In genomic region chrX:68678333-68678740, GRCm38 (mm10) we compare ENCODE assay signal across 8 mouse cellular contexts. TPM values are rescaled to one million over a fixed set of nuclear protein-coding genes. Genes with fewer than 3 reads are reported as not detected.
DNase-seq lines count a peak whose midpoint lies in the region; ATAC-seq and TF ChIP-seq lines count a peak whose summit lies in the region.

TSS of gene Fmr1 (plus strand) at chrX:68678541.

- peaks cover 0 to 2% of the 10 kb centered on the region in 2 experiments; a peak in 1 of 4 replicates for H3K4me1 ChIP-seq in ES-E14 (ENCODE audit: control insufficient read depth in 2 of 2, insufficient read depth in 2 of 2, low read length in 2 of 2, poor library complexity in 1 of 2)
- no peaks in the 10 kb centered on the region for H3K4me1 ChIP-seq in forebrain, embryonic 15.5 days
- no peaks in the 10 kb centered on the region for H3K4me1 ChIP-seq in lung, adult 2 months (ENCODE audit: control insufficient read depth, insufficient read depth, low read length)

- no peak for TF ChIP-seq CTCF in lung, adult 2 months (IDR thresholded peaks at IDR 0.05; ENCODE audit: insufficient read depth, low read length)

- WGBS in forebrain, embryonic 15.5 days = 25% methylated on average over 49 of the region's 49 CpGs
- 35% methylated on average over 49 of the region's 49 CpGs for WGBS in lung, adult 2 months

- ATAC-seq in forebrain, embryonic 15.5 days (replicated peaks) = peak; percentile 98
- ATAC-seq in neutrophil, adult 5-6 weeks (ENCODE audit: extremely low read depth, insufficient number of reproducible peaks, low FRiP score, poor library complexity, severe bottlenecking) = peak; percentile 98

- peak; percentile 79 for DNase-seq in ES-E14 (ENCODE audit: low read depth, low spot score)
- peak; percentile 97 for DNase-seq in cerebellum, adult 11-12 months
- DNase-seq in heart, postnatal 25 days (ENCODE audit: low spot score) = peak; percentile 95
- peak; percentile 92 to 97 for DNase-seq in layer of hippocampus, adult 18-20 months (ENCODE audit: low spot score in 2 of 2)
- peak; percentile 94 for DNase-seq in lung, adult 2 months
- peak; percentile 94 to 96 for DNase-seq in thymus, adult 18-20 months

- peak within 1 kb of the TSS; percentile 81 for H3K27ac ChIP-seq in ES-E14 (ENCODE audit: insufficient read depth, low read depth, low read length, poor library complexity, severe bottlenecking)
- peak within 1 kb of the TSS; percentile 93 for H3K27ac ChIP-seq in forebrain, embryonic 15.5 days (replicated peaks)

- H3K27me3 ChIP-seq in forebrain, embryonic 15.5 days = no peaks in the 10 kb centered on the region

- intact Hi-C loops in heart, postnatal 25 days (cut with DNase I) = no loop called here

- in situ Hi-C loops in ES-E14 (cut with MboI; ENCODE audit: low sequenced_read_pairs in 2 of 2, unreplicated experiment in 2 of 2) = no loop called here

- peak within 1 kb of the TSS; percentile 48 for H3K4me2 ChIP-seq in forebrain, embryonic 15.5 days (replicated peaks)

- peak; percentile 88; the same call in 1 of the 2 replicates for TF ChIP-seq POLR2A in lung, adult 2 months (IDR thresholded peaks at IDR 0.05; ENCODE audit: borderline replicate concordance, extremely low read depth, low read depth, low read length)

- peak within 1 kb of the TSS; percentile 79 to 90 for H3K4me3 ChIP-seq in ES-E14 (ENCODE audit: insufficient read depth in 1 of 2, low read depth in 1 of 2, low read length in 2 of 2, poor library complexity in 1 of 2, severe bottlenecking in 1 of 2)
- H3K4me3 ChIP-seq in forebrain, embryonic 15.5 days = peak within 1 kb of the TSS; percentile 76
- H3K4me3 ChIP-seq in lung, adult 2 months (replicated peaks; ENCODE audit: extremely low read depth, low read depth, low read length) = peak within 1 kb of the TSS; percentile 70

- no peaks in the 10 kb centered on the region for H3K9me3 ChIP-seq in ES-E14 (ENCODE audit: control insufficient read depth, insufficient read depth, low read depth, low read length)
- H3K9me3 ChIP-seq in forebrain, embryonic 15.5 days = no peaks in the 10 kb centered on the region

- no peaks in the 10 kb centered on the region for H3K36me3 ChIP-seq in ES-E14 (ENCODE audit: control insufficient read depth, insufficient read depth, low read length, poor library complexity, severe bottlenecking)
- H3K36me3 ChIP-seq in forebrain, embryonic 15.5 days = no peaks in the 10 kb centered on the region

- peak within 1 kb of the TSS; percentile 85 for H3K9ac ChIP-seq in ES-E14 (ENCODE audit: insufficient read depth, low read depth, low read length, poor library complexity, severe bottlenecking)
- H3K9ac ChIP-seq in forebrain, embryonic 15.5 days (replicated peaks) = peak within 1 kb of the TSS; percentile 73

TF ChIP-seq in ES-E14, 5 proteins besides CTCF, POLR2A, EP300 and RAD21:
- TF ChIP-seq ZC3H11A (IDR thresholded peaks at IDR 0.05; ENCODE audit: borderline replicate concordance, low read depth, low read length) (no peak), HCFC1 (IDR thresholded peaks at IDR 0.05; ENCODE audit: borderline replicate concordance, insufficient read depth, low read length) (0 out of 2 replicates have a peak, but pooled peaks have one; percentile 59)

RNA-seq across cellular contexts. Expression of gene Fmr1, which starts in this region (rescaled TPM):
- 31.5 and 38.5 TPM in 2 replicates for total RNA-seq in ES-E14 (2012; rRNA removed)
- polyA plus RNA-seq in forebrain, embryonic 15.5 days (2015; fragmentation: Nextera tagmentation; extraction: Ambion mirVana) = 59.8 and 62.2 TPM in 2 replicates
- 10 to 100 TPM; 10.6 to 11.6 TPM for total RNA-seq in heart, postnatal 25 days (2021)
- 10 to 100 TPM; 52.6 to 57.9 TPM for total RNA-seq in layer of hippocampus, adult 18-20 months (2021)
- 3.9 and 6.0 TPM in 2 replicates for polyA plus RNA-seq in lung, adult 2 months (2012; rRNA removed)
- 96.4 and 111 TPM in 2 replicates for total RNA-seq in neutrophil, adult 5-6 weeks (2017)

Comparison
In these comparisons a context has a peak if more than half of its experiments do, and no peak if none do; other contexts are left out.
1. Peak in every context shown above with its lines: DNase-seq, ATAC-seq, H3K4me3 ChIP-seq and H3K27ac ChIP-seq.